Mouse (Mus musculus) liver, postnatal 0 days (tissue): Measurements from ENCODE around the gene Slc22a12.

ENCODE experiments used
- CTCF ChIP-seq: sonication (generic); IDR thresholded peaks from 2 replicates; pipeline ENCODE4 v1.5.1; 2016; ENCODE audit warnings: antibody characterized with exemption, low read depth
- EP300 ChIP-seq: IDR thresholded peaks from 2 replicates; pipeline ENCODE4 v1.6.1; 2016; ENCODE audit warnings: antibody characterized with exemption, low read depth, mild to moderate bottlenecking

- TF ChIP-seq CTCF (no peak), EP300 (no peak)
Measured at GRCm38 (mm10) chr19:6546096-6546495, 3.3 kb upstream of the Slc22a12 start.
